ENCODE assay signal across 38 mouse cellular contexts in genomic region chr9:46326694-46327405, GRCm38 (mm10). TPM values are rescaled to one million over a fixed set of nuclear protein-coding genes. Genes with fewer than 3 reads are reported as not detected.
DNase-seq lines count a peak whose midpoint lies in the region; ATAC-seq and TF ChIP-seq lines count a peak whose summit lies in the region.
"Had no signal": no experiment of that assay in that cellular context is flagged by ENCODE, and none has a peak within 500 bp of the region (broad histone marks: within the 10 kb centered on the region; RNA-seq: fewer than 3 reads in every experiment).

No protein-coding gene starts in this region.

- no peak overlapping the region for H3K9ac ChIP-seq in midbrain, postnatal 0 days (replicated peaks; ENCODE audit: low read length, poor library complexity, severe bottlenecking)
- no peak overlapping the region for H3K9ac ChIP-seq in midbrain, embryonic 14.5 days (replicated peaks; ENCODE audit: low read length)
- H3K9ac ChIP-seq in lung, postnatal 0 days (replicated peaks; ENCODE audit: low read depth), result no peak overlapping the region
- H3K9ac ChIP-seq: forebrain, embryonic 12.5 days; heart, embryonic 13.5 days; intestine, embryonic 15.5 days; limb, embryonic 15.5 days; liver, embryonic 13.5 days; neural tube, embryonic 13.5 days had no signal

- DNase-seq in heart, adult 11 months, result peak; percentile 57
- DNase-seq in heart, postnatal 4 days, result no peak
- DNase-seq in midbrain, postnatal 0 days (ENCODE audit: low spot score), result no peak
- no peak for DNase-seq in midbrain, embryonic 14.5 days
- peak; percentile 54 for DNase-seq in ZHBTc4 (ENCODE audit: low read depth, low spot score)
- no peak for DNase-seq in lung, postnatal 0 days (ENCODE audit: low spot score)
- DNase-seq: adrenal gland, adult 2 months; adrenal gland, postnatal 36 days; gastrocnemius, postnatal 25 days; heart, adult 18-20 months; heart, postnatal 10 days; kidney, adult 2 months; layer of hippocampus, adult 9-11 months; lung, adult 18-20 months; lung, postnatal 10 days; right cerebral cortex, postnatal 4 days had no signal

- no peak overlapping the region for H3K4me2 ChIP-seq in midbrain, postnatal 0 days (ENCODE audit: low read depth, low read length, poor library complexity, severe bottlenecking)
- no peak overlapping the region for H3K4me2 ChIP-seq in midbrain, embryonic 14.5 days (ENCODE audit: low read length)
- no peak overlapping the region for H3K4me2 ChIP-seq in lung, postnatal 0 days (replicated peaks; ENCODE audit: low read depth, low read length)
- H3K4me2 ChIP-seq: forebrain, embryonic 12.5 days; heart, embryonic 13.5 days; intestine, embryonic 15.5 days; limb, embryonic 15.5 days; liver, embryonic 13.5 days; neural tube, embryonic 13.5 days had no signal

- H3K4me3 ChIP-seq in midbrain, postnatal 0 days (ENCODE audit: low read depth, low read length), result no peak overlapping the region
- no peak overlapping the region for H3K4me3 ChIP-seq in midbrain, embryonic 14.5 days (replicated peaks; ENCODE audit: low read depth, low read length)
- no peak overlapping the region for H3K4me3 ChIP-seq in lung, postnatal 0 days (ENCODE audit: low read depth, low read length)
- H3K4me3 ChIP-seq: erythroblast, embryonic 14.5 days; forebrain, embryonic 12.5 days; heart, embryonic 13.5 days; hindbrain, embryonic 10.5 days; intestine, embryonic 15.5 days; limb, embryonic 10.5 days; limb, embryonic 15.5 days; liver, embryonic 13.5 days; neural tube, embryonic 13.5 days had no signal

- TF ChIP-seq CTCF in midbrain, postnatal 0 days (IDR thresholded peaks at IDR 0.05), result peak; percentile 50
- no peak for TF ChIP-seq CTCF in lung, postnatal 0 days (IDR thresholded peaks at IDR 0.05)

- H3K27me3 ChIP-seq in midbrain, postnatal 0 days (ENCODE audit: insufficient read depth, low read length), result no peaks in the 10 kb centered on the region
- no peaks in the 10 kb centered on the region for H3K27me3 ChIP-seq in midbrain, embryonic 14.5 days (ENCODE audit: control insufficient read depth, insufficient read depth, low read length)
- H3K27me3 ChIP-seq in lung, postnatal 0 days (replicated peaks; ENCODE audit: insufficient read depth, low read length), result no peaks in the 10 kb centered on the region
- H3K27me3 ChIP-seq: intestine, embryonic 15.5 days; neural tube, embryonic 13.5 days had no signal

- H3K9me3 ChIP-seq in midbrain, postnatal 0 days (ENCODE audit: low read length), result no peaks in the 10 kb centered on the region
- no peaks in the 10 kb centered on the region for H3K9me3 ChIP-seq in midbrain, embryonic 14.5 days (ENCODE audit: control insufficient read depth, low read length)
- no peaks in the 10 kb centered on the region for H3K9me3 ChIP-seq in lung, postnatal 0 days (ENCODE audit: low read length)
- H3K9me3 ChIP-seq: forebrain, embryonic 12.5 days; heart, embryonic 13.5 days; hindbrain, embryonic 10.5 days; intestine, embryonic 15.5 days; limb, embryonic 10.5 days; limb, embryonic 15.5 days; liver, embryonic 13.5 days; neural tube, embryonic 13.5 days had no signal

- WGBS in midbrain, postnatal 0 days, result 91% methylated on average over 11 of the region's 11 CpGs
- 92% methylated on average over 11 of the region's 11 CpGs for WGBS in midbrain, embryonic 14.5 days
- WGBS in lung, postnatal 0 days, result 92% methylated on average over 11 of the region's 11 CpGs

- no peaks in the 10 kb centered on the region for H3K36me3 ChIP-seq in midbrain, postnatal 0 days (ENCODE audit: insufficient read depth, low read length)
- H3K36me3 ChIP-seq in midbrain, embryonic 14.5 days (ENCODE audit: control insufficient read depth, insufficient read depth, low read length), result no peaks in the 10 kb centered on the region
- H3K36me3 ChIP-seq in lung, postnatal 0 days (ENCODE audit: insufficient read depth, low read length), result no peaks in the 10 kb centered on the region
- H3K36me3 ChIP-seq: forebrain, embryonic 12.5 days; heart, embryonic 13.5 days; hindbrain, embryonic 10.5 days; intestine, embryonic 15.5 days; limb, embryonic 10.5 days; limb, embryonic 15.5 days; liver, embryonic 13.5 days; neural tube, embryonic 13.5 days had no signal

- peaks cover 6% of the 10 kb centered on the region; the same call in 1 of the 2 replicates for H3K4me1 ChIP-seq in midbrain, postnatal 0 days (ENCODE audit: insufficient read depth, low read length)
- H3K4me1 ChIP-seq in midbrain, embryonic 14.5 days (ENCODE audit: control insufficient read depth, insufficient read depth, low read length), result peaks cover 21% of the 10 kb centered on the region
- H3K4me1 ChIP-seq in lung, postnatal 0 days (ENCODE audit: insufficient read depth, low read depth, low read length), result 0 out of 2 replicates have a peak, but pooled peaks cover 3% of the 10 kb centered on the region

- ATAC-seq in midbrain, postnatal 0 days (ENCODE audit: low FRiP score), result no peak
- ATAC-seq in midbrain, embryonic 14.5 days (ENCODE audit: low FRiP score, low TSS enrichment), result no peak
- ATAC-seq in lung, postnatal 0 days, result no peak
- ATAC-seq: activated CD4-positive, CD25-positive, alpha-beta regulatory T cell, adult 4 months; hindbrain, embryonic 16.5 days; intestine, embryonic 15.5 days had no signal

- TF ChIP-seq EP300 in lung, postnatal 0 days (IDR thresholded peaks at IDR 0.05), result no peak

- no peak overlapping the region for H3K27ac ChIP-seq in midbrain, postnatal 0 days (ENCODE audit: low read depth, low read length)
- H3K27ac ChIP-seq in midbrain, embryonic 14.5 days (replicated peaks; ENCODE audit: low read depth, low read length), result no peak overlapping the region
- no peak overlapping the region for H3K27ac ChIP-seq in lung, postnatal 0 days (ENCODE audit: low read length)
- H3K27ac ChIP-seq: forebrain, embryonic 12.5 days; heart, embryonic 13.5 days; intestine, embryonic 15.5 days; kidney, postnatal 0 days; limb, embryonic 10.5 days; limb, embryonic 15.5 days; liver, embryonic 13.5 days; neural tube, embryonic 13.5 days had no signal

RNA-seq across cellular contexts. Expression of gene 4931429L15Rik, which starts 7.1 kb away (rescaled TPM):
- not detected for total RNA-seq in heart, postnatal 4 days (2021)
- not detected in 2 replicates for total RNA-seq in midbrain, postnatal 0 days (2014; rRNA removed)
- polyA plus RNA-seq in midbrain, postnatal 0 days (2015; fragmentation: Nextera tagmentation; extraction: Ambion mirVana), result not detected in 2 replicates
- not detected in 2 replicates for polyA plus RNA-seq in midbrain, embryonic 14.5 days (2014; fragmentation: Nextera tagmentation; extraction: Ambion mirVana)
- polyA plus RNA-seq in lung, postnatal 0 days (2015; fragmentation: Nextera tagmentation; extraction: Ambion mirVana), result not detected in 2 replicates
- total RNA-seq: adrenal gland, adult 2 months; adrenal gland, postnatal 36 days; CH12.LX; gastrocnemius, adult 18-20 months; gastrocnemius, postnatal 25 days; heart, adult 18-20 months; heart, postnatal 10 days; left cerebral cortex, postnatal 10 days had no signal
- polyA plus RNA-seq: activated CD4-positive, CD25-positive, alpha-beta regulatory T cell, adult 4 months; adrenal gland, adult 2 months; C2C12; embryonic facial prominence, embryonic 14.5 days; erythroblast, embryonic 14.5 days; forebrain, embryonic 12.5 days; heart, embryonic 13.5 days; hindbrain, embryonic 10.5 days; hindbrain, embryonic 16.5 days; intestine, embryonic 15.5 days; kidney, adult 2 months; kidney, postnatal 0 days; limb, embryonic 10.5 days; limb, embryonic 15.5 days; liver, embryonic 13.5 days; neural tube, embryonic 13.5 days; spleen, adult 2 months; thymus, postnatal 0 days had no signal

RNA-seq across cellular contexts. Expression of gene Bud13, which starts 44.0 kb away (rescaled TPM):
- 10 to 100 TPM; 10.9 to 12.3 TPM for total RNA-seq in heart, postnatal 4 days (2021)
- total RNA-seq in midbrain, postnatal 0 days (2014; rRNA removed), result 15.0 and 15.7 TPM in 2 replicates
- 11.8 and 12.3 TPM in 2 replicates for polyA plus RNA-seq in midbrain, postnatal 0 days (2015; fragmentation: Nextera tagmentation; extraction: Ambion mirVana)
- 15.5 and 16.9 TPM in 2 replicates for polyA plus RNA-seq in midbrain, embryonic 14.5 days (2014; fragmentation: Nextera tagmentation; extraction: Ambion mirVana)
- 9.3 and 9.9 TPM in 2 replicates for polyA plus RNA-seq in lung, postnatal 0 days (2015; fragmentation: Nextera tagmentation; extraction: Ambion mirVana)

RNA-seq across cellular contexts. Expression of gene Zpr1, which starts 54.0 kb away (rescaled TPM):
- total RNA-seq in heart, postnatal 4 days (2021), result 10 to 100 TPM; 19.3 to 23.5 TPM
- 33.7 and 46.1 TPM in 2 replicates for total RNA-seq in midbrain, postnatal 0 days (2014; rRNA removed)
- polyA plus RNA-seq in midbrain, postnatal 0 days (2015; fragmentation: Nextera tagmentation; extraction: Ambion mirVana), result 46.3 and 46.8 TPM in 2 replicates
- 55.3 and 60.3 TPM in 2 replicates for polyA plus RNA-seq in midbrain, embryonic 14.5 days (2014; fragmentation: Nextera tagmentation; extraction: Ambion mirVana)
- polyA plus RNA-seq in lung, postnatal 0 days (2015; fragmentation: Nextera tagmentation; extraction: Ambion mirVana), result 27.5 and 28.8 TPM in 2 replicates

RNA-seq across cellular contexts. Expression of gene Apoa5, which starts 58.4 kb away (rescaled TPM):
- not detected for total RNA-seq in heart, postnatal 4 days (2021)
- total RNA-seq in midbrain, postnatal 0 days (2014; rRNA removed), result not detected in 2 replicates
- polyA plus RNA-seq in midbrain, postnatal 0 days (2015; fragmentation: Nextera tagmentation; extraction: Ambion mirVana), result not detected in 2 replicates
- polyA plus RNA-seq in midbrain, embryonic 14.5 days (2014; fragmentation: Nextera tagmentation; extraction: Ambion mirVana), result not detected in 2 replicates
- 0.06 and 0.24 TPM in 2 replicates for polyA plus RNA-seq in lung, postnatal 0 days (2015; fragmentation: Nextera tagmentation; extraction: Ambion mirVana)
- total RNA-seq: gastrocnemius, postnatal 25 days; heart, adult 18-20 months; heart, postnatal 10 days; left cerebral cortex, postnatal 10 days had no signal
- polyA plus RNA-seq: activated CD4-positive, CD25-positive, alpha-beta regulatory T cell, adult 4 months; C2C12; cortical plate, adult 2 months; embryonic facial prominence, embryonic 14.5 days; erythroblast, embryonic 14.5 days; forebrain, embryonic 12.5 days; frontal cortex, adult 2 months; heart, embryonic 13.5 days; hindbrain, embryonic 16.5 days; kidney, adult 2 months; limb, embryonic 15.5 days; neural tube, embryonic 13.5 days; testis, adult 2 months had no signal

Comparison
In these comparisons a context has a peak if more than half of its experiments do, and no peak if none do; other contexts are left out.
1. DNase-seq: peak in heart, adult 11 months (single experiment) and ZHBTc4 (single experiment); none in heart, postnatal 4 days (single experiment), midbrain, postnatal 0 days (single experiment), midbrain, embryonic 14.5 days (single experiment) and lung, postnatal 0 days (single experiment).